Mouse (Mus musculus) liver, adult 2 months (tissue): ENCODE measurements at regions not wholly inside any gene's neighbourhood (a gene's known extent, or its start where the extent isn't known, plus 50 kb on each side); places are given as distances from the start of the nearest gene placed in this dataset.

ENCODE experiments used
- CTCF ChIP-seq: fragments of 200-500 bp; IDR thresholded peaks from 2 replicates; pipeline ENCODE4 v1.5.1; 2011; ENCODE audit warnings: low read depth, low read length, control low read depth
- POLR2A ChIP-seq: fragments of 200-500 bp; IDR thresholded peaks from 2 replicates; pipeline ENCODE4 v1.6.1; 2011; ENCODE audit warnings: low read length, control low read depth; ENCODE audit not compliant: insufficient read depth; ENCODE audit errors: extremely low read depth

GRCm38 (mm10) chr8:25306769-25307491, 482.8 kb upstream of the Adam5 start:
- TF ChIP-seq CTCF (no peak), POLR2A (no peak)
